Mouse (Mus musculus) adrenal gland, postnatal 36 days (tissue): ENCODE measurements around the gene Zfp568. TPM values are rescaled to one million over a fixed set of nuclear protein-coding genes. Genes with fewer than 3 reads are reported as not detected.

Experiments
- DNase-seq, 2 experiments: peaks; one replicate each; pipeline ENCODE4 v3.0.0; 2021; ENCODE audit warnings: mixed read lengths in 1 of 2
- total RNA-seq, 2 experiments: library from RNA; stranded (reverse); gene quantifications; 2 replicates each; pipeline ENCODE4 v1.2.3; 2021

The Zfp568 gene
- total RNA-seq, 2 experiments from 2014 or later, result 12.4 to 13.8 TPM

GRCm38 (mm10) chr7:30053591-30053990, 69.8 kb downstream of the Zfp568 start:
- DNase-seq, result no peak

- no peak for DNase-seq
Measured at GRCm38 (mm10) chr7:30060341-30060740, 76.6 kb downstream of the Zfp568 start.

- DNase-seq, result peak in 1 of 2 experiments; percentile 6
Measured at GRCm38 (mm10) chr7:30062478-30062877, 78.7 kb downstream of the Zfp568 start.

GRCm38 (mm10) chr7:30064622-30065021, 80.9 kb downstream of the Zfp568 start:
- DNase-seq, result no peak

- DNase-seq, result peak; percentile 89 to 91
Measured at GRCm38 (mm10) chr7:30072146-30073028, 88.6 kb downstream of the Zfp568 start, which contains the start of gene Zfp82. Gene Zfp82 (minus strand): TSS chr7:30072900.

Other genes with a start within 250 kb of the Zfp568 start
- 10 to 100 TPM; 13.4 to 14.9 TPM for gene Zfp84, start 215.4 kb upstream of the Zfp568 start, total RNA-seq
- gene Zfp30, start 200.0 kb upstream of the Zfp568 start, total RNA-seq, result 1 to 10 TPM; 2.8 to 2.9 TPM
- gene Zfp790, start 167.8 kb upstream of the Zfp568 start, total RNA-seq, result 10 to 100 TPM; 15.6 to 16.0 TPM
- gene Zfp940, start 130.3 kb upstream of the Zfp568 start, total RNA-seq, result 1 to 10 TPM; 1.3 to 1.4 TPM
- 1 to 10 TPM; 5.0 to 6.3 TPM for gene Zfp420, start 124.0 kb upstream of the Zfp568 start, total RNA-seq
- 10 to 100 TPM in 1 of 2 experiments, 1 to 10 TPM in 1; 8.5 to 11.2 TPM for gene Zfp27, start 77.4 kb upstream of the Zfp568 start, total RNA-seq
- 1 to 10 TPM; 6.5 TPM for gene Zfp383, start 75.7 kb upstream of the Zfp568 start, total RNA-seq
- 1 to 10 TPM; 8.2 to 9.2 TPM for gene Zfp74, start 29.9 kb upstream of the Zfp568 start, total RNA-seq
- 1 to 10 TPM; 3.0 to 3.1 TPM for gene Zfp14, start 67.4 kb downstream of the Zfp568 start, total RNA-seq
- gene Zfp82, start 88.9 kb downstream of the Zfp568 start, total RNA-seq, result 1 to 10 TPM; 1.7 to 2.0 TPM
- not detected for gene Gm26920, start 106.5 kb downstream of the Zfp568 start, total RNA-seq
- gene Zfp566, start 106.6 kb downstream of the Zfp568 start, total RNA-seq, result 1 to 10 TPM; 1.8 to 2.8 TPM
- gene Zfp260, start 110.8 kb downstream of the Zfp568 start, total RNA-seq, result 10 to 100 TPM; 35.3 to 41.5 TPM
- 1 to 10 TPM; 4.2 to 5.5 TPM for gene Zfp382, start 138.0 kb downstream of the Zfp568 start, total RNA-seq
- 10 to 100 TPM; 46.2 to 57.2 TPM for gene Zfp146, start 185.8 kb downstream of the Zfp568 start, total RNA-seq
- 100 to 1,000 TPM; 329 to 440 TPM for gene Cox7a1, start 200.2 kb downstream of the Zfp568 start, total RNA-seq
- gene Capns1, start 214.9 kb downstream of the Zfp568 start, total RNA-seq, result 100 to 1,000 TPM; 587 to 633 TPM
- 10 to 100 TPM; 69.4 to 76.1 TPM for gene Polr2i, start 248.0 kb downstream of the Zfp568 start, total RNA-seq
- gene Tbcb, start 248.3 kb downstream of the Zfp568 start, total RNA-seq, result 10 to 100 TPM; 98.7 to 99.8 TPM